Mouse (Mus musculus): ENCODE measurements at regions not wholly inside any gene's neighbourhood (a gene's known extent, or its start where the extent isn't known, plus 50 kb on each side); places are given as distances from the start of the nearest gene placed in this dataset.

- no peak for TF ChIP-seq CTCF (IDR thresholded peaks at IDR 0.05; ENCODE audit: low read depth, low read length)
- no peak for TF ChIP-seq GATA1 (IDR thresholded peaks at IDR 0.05; ENCODE audit: borderline replicate concordance, low read length)
- TF ChIP-seq TAL1 (conservative IDR thresholded peaks at IDR 0.05; ENCODE audit: low read depth, low read length): no peak
- no peak for TF ChIP-seq GATA2 (IDR thresholded peaks at IDR 0.05; ENCODE audit: borderline replicate concordance, low read depth, low read length)
Observed at GRCm38 (mm10) chr2:106580663-106581062, 112.4 kb upstream of the Mpped2 start.

All from G1E (cell line).